Mouse (Mus musculus) kidney, adult 2 months (tissue): ENCODE measurements around the gene Galp. TPM values are rescaled to one million over a fixed set of nuclear protein-coding genes. Genes with fewer than 3 reads are reported as not detected.
A peak's percentile ranks its signal among the peaks of the same experiment; 100 is the strongest.
"Not testable (repeated sequence)": the region's sequence is repeated elsewhere in the genome, so short reads cannot be mapped to it uniquely, and the experiment has no call there.

Experiments
- DNase-seq: peaks from one replicate; pipeline ENCODE4 v3.0.0; 2021
- H3K27ac ChIP-seq: fragments of 200-500 bp; 2 replicates; pipeline ENCODE4 v1.5.1; 2012; ENCODE audit warnings: low read depth, low read length, control low read depth, inconsistent platforms; ENCODE audit not compliant: insufficient read depth
- H3K27me3 ChIP-seq: fragments of 200-500 bp; replicated peaks from 2 replicates; pipeline ENCODE4 v1.6.1; 2012; ENCODE audit warnings: mild to moderate bottlenecking, moderate library complexity, low read length, inconsistent platforms; ENCODE audit not compliant: control insufficient read depth, insufficient read depth
- H3K36me3 ChIP-seq: fragments of 200-500 bp; 2 replicates; pipeline ENCODE4 v1.6.1; 2012; ENCODE audit warnings: mild to moderate bottlenecking, moderate library complexity, low read length, inconsistent platforms; ENCODE audit not compliant: control insufficient read depth, insufficient read depth
- H3K4me1 ChIP-seq: fragments of 200-500 bp; 2 replicates; pipeline ENCODE4 v1.6.1; 2011; ENCODE audit warnings: low read length; ENCODE audit not compliant: control insufficient read depth, insufficient read depth
- H3K4me3 ChIP-seq: fragments of 200-500 bp; 2 replicates; pipeline ENCODE4 v1.5.1; 2011; ENCODE audit warnings: mild to moderate bottlenecking, low read depth, low read length, control low read depth; ENCODE audit not compliant: insufficient read depth
- CTCF ChIP-seq: fragments of 200-500 bp; conservative IDR thresholded peaks from 2 replicates; pipeline ENCODE4 v1.5.1; 2011; ENCODE audit warnings: low read depth, mild to moderate bottlenecking, control low read depth, low read length, moderate library complexity, mixed read lengths; ENCODE audit not compliant: insufficient read depth, insufficient read length
- POLR2A ChIP-seq: fragments of 200-500 bp; IDR thresholded peaks from one replicate; pipeline ENCODE4 v1.6.1; 2011; ENCODE audit warnings: low read depth, low read length, control low read depth
- WGBS: fragments of 180-500 bp; shearing (Covaris S2); methylation state at CpG from one replicate; pipeline ENCODE4 v1.1.7; 2018; 5-methylcytosine and 5-hydroxymethylcytosine counted together
- polyA plus RNA-seq: library from polyadenylated mRNA; depleted of rRNA; stranded (reverse); fragments of >200 nt; gene quantifications from 2 replicates; pipeline ENCODE4 v1.2.3, GENCODE M21; 2012

Gene Galp
- polyA plus RNA-seq, 1 experiment, result not detected

GRCm38 (mm10) chr7:6189542-6189941 is 7.3 kb upstream of the Galp start:
- no peaks in the 10 kb centered on the region for H3K27me3 ChIP-seq
- H3K4me3 ChIP-seq, result no peak overlapping the region
- WGBS, result 56% methylated on average over 45 of the region's 45 CpGs
- TF ChIP-seq POLR2A, result no peak
- no peak for TF ChIP-seq CTCF
- H3K27ac ChIP-seq, result no peak overlapping the region
- H3K36me3 ChIP-seq, result peaks cover 1% of the 10 kb centered on the region; the same call in 1 of the 2 replicates
- peak; percentile 69 for DNase-seq
- H3K4me1 ChIP-seq, result peaks cover 21% of the 10 kb centered on the region; the same call in 1 of the 2 replicates

DNA sequence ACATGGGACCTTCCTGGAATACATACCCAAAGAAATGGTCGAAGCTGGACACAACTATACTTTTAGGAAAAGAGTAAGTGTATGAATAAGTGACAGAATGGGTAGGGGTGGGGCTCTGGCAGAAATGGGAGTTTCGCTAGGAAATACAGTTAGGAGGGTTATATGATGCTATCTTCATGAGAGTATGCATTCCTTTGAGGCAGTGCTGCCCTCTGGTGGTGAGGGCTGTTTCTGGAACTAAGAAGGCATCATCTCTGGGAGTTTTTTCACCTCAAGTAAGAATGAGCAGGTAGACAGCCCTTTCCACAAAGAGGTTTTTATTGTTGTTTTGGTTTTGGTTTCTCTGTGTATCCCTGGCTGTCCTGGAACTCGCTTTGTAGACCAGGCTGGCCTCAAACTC is 5.5 kb upstream of the Galp start:
- 33% methylated on average over 3 of the region's 3 CpGs for WGBS
- Histone ChIP-seq H3K27ac (no peak overlapping the region), H3K4me1 (peaks cover 11% of the 10 kb centered on the region; the same call in 1 of the 2 replicates), H3K36me3 (peaks cover 1% of the 10 kb centered on the region; the same call in 1 of the 2 replicates), H3K4me3 (no peak overlapping the region), H3K27me3 (no peaks in the 10 kb centered on the region)
- DNase-seq, result peak; percentile 83
- no peak for TF ChIP-seq POLR2A
- peak; percentile 76 for TF ChIP-seq CTCF

DNA sequence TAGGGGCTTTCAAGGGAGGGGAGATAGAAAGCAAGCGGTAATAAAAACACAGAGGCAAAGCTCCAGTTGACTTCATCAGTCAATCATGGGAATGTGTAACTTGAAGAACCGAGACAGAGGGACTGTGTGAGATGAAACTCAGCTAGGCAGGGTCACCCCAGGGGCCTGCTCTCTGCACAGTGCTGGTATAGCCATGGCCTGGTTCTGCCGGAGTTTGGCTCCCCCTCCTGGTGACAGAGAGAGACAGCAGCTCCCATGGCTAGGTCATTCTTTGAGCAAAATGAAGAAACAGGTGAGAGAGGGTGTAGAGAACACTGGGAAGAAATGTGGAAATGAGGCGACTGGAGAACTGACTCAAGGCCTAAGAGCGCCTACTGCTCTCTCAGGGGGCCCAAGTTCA is 2.8 kb upstream of the Galp start:
- Histone ChIP-seq H3K27ac (no peak overlapping the region), H3K27me3 (no peaks in the 10 kb centered on the region), H3K4me1 (no peaks in the 10 kb centered on the region), H3K4me3 (no peak overlapping the region), H3K36me3 (no peaks in the 10 kb centered on the region)
- TF ChIP-seq POLR2A (no peak), CTCF (peak; percentile 94)
- DNase-seq, result peak; percentile 69
- 16% methylated on average over 5 of the region's 5 CpGs for WGBS

DNA sequence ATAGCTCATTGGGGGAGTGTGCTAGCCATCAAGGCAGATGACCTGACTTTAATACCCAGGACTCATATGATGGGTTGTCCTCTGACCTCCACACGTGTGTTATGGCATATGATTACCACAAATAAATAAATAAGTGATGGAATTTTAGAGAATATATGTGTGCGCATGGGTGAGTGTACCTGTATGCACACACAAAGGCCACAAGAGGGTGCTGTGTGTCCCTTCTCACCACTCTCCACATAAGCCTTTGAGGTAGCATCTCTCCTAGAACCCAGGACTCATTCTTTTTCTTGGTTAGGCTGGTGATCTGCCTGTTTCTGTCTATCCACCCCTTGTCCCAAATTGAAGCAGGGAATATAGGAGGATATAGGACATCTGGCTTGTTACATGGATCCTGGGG is 1.1 kb upstream of the Galp start:
- DNase-seq, result no peak
- Histone ChIP-seq H3K36me3 (no peaks in the 10 kb centered on the region), H3K4me1 (no peaks in the 10 kb centered on the region), H3K27ac (no peak overlapping the region), H3K27me3 (no peaks in the 10 kb centered on the region), H3K4me3 (no peak overlapping the region)
- 41% methylated on average over 2 of the region's 2 CpGs for WGBS
- TF ChIP-seq CTCF, result peak; percentile 54
- TF ChIP-seq POLR2A, result no peak

DNA sequence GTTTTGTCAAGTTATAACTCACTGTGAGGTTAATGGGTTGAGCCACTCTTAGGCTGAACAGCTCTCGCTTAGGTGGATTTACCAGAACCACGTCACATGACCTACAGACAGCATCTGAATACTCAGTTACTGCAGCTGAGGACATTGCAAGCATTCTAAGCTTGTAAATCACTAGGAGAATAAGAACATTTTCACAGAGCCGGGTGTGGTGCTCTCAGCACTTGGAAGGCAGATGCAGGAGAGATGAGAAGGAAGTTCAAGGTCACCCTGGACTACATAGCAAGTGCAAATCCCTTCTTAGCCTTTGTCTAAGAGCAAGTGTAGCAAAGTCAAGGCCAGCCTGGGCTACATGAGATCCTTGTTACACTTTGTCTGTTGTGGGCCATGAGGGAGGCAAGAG is 7.3 kb downstream of the Galp start:
- Histone ChIP-seq H3K4me3 (no peak overlapping the region), H3K36me3 (no peaks in the 10 kb centered on the region), H3K27me3 (no peaks in the 10 kb centered on the region), H3K27ac (no peak overlapping the region), H3K4me1 (no peaks in the 10 kb centered on the region)
- DNase-seq, result no peak
- TF ChIP-seq CTCF (no peak), POLR2A (no peak)
- 61% methylated on average over 3 of the region's 3 CpGs for WGBS

- no peaks in the 10 kb centered on the region for H3K36me3 ChIP-seq
- DNase-seq, result peak; percentile 64
- no peaks in the 10 kb centered on the region for H3K4me1 ChIP-seq
- TF ChIP-seq CTCF (peak; percentile 88), POLR2A (no peak)
- WGBS, result 43% methylated on average over 5 of the region's 5 CpGs
- no peaks in the 10 kb centered on the region for H3K27me3 ChIP-seq
- no peak overlapping the region for H3K4me3 ChIP-seq
- H3K27ac ChIP-seq, result no peak overlapping the region
Observed at GRCm38 (mm10) chr7:6213144-6213543, 16.3 kb downstream of the Galp start.

GRCm38 (mm10) chr7:6214691-6215090 is 17.8 kb downstream of the Galp start:
- not testable (repeated sequence) for DNase-seq, H3K27ac ChIP-seq, H3K4me3 ChIP-seq, H3K4me1 ChIP-seq, H3K27me3 ChIP-seq, H3K36me3 ChIP-seq
- 72% methylated on average over 4 of the region's 4 CpGs for whole genome bisulfite sequencing

- DNase-seq, result no peak
- TF ChIP-seq POLR2A (no peak), CTCF (no peak)
- Histone ChIP-seq H3K4me1 (no peaks in the 10 kb centered on the region), H3K4me3 (no peak overlapping the region), H3K36me3 (no peaks in the 10 kb centered on the region), H3K27ac (no peak overlapping the region), H3K27me3 (no peaks in the 10 kb centered on the region)
- 56% methylated on average over 3 of the region's 3 CpGs for WGBS
Observed at GRCm38 (mm10) chr7:6220147-6220546, 23.3 kb downstream of the Galp start.
